Mouse (Mus musculus) activated CD4-positive, CD25-positive, alpha-beta regulatory T cell, adult 9 weeks (primary cell): ENCODE measurements around the gene Lgals4. TPM values are rescaled to one million over a fixed set of nuclear protein-coding genes. Genes with fewer than 3 reads are reported as not detected.

ENCODE experiments used
- polyA plus RNA-seq: library from polyadenylated mRNA; unstranded; fragments of 100-300 nt; shearing (Covaris generic); gene quantifications from one replicate; pipeline ENCODE4 v1.2.1, GENCODE M21; 2017

The Lgals4 gene
- polyA plus RNA-seq, result 25.3 TPM

GRCm38 (mm10) chr7:28833723-28834347 lies at the start of gene Lgals4:
Lgals4 (plus strand) TSS chr7:28833854.

GRCm38 (mm10) chr7:28788307-28789195 lies 45.1 kb upstream of the Lgals4 start, which contains the start of gene Rinl:
Rinl (plus strand) TSS chr7:28788969.

GRCm38 (mm10) chr7:28808221-28808941 lies 25.3 kb upstream of the Lgals4 start, which contains the start of gene Hnrnpl:
Hnrnpl (plus strand) TSS chr7:28808541.

GRCm38 (mm10) chr7:28824941-28825685 lies 8.5 kb upstream of the Lgals4 start, which contains the start of gene Ech1:
Ech1 (plus strand) TSS chr7:28825217.

GRCm38 (mm10) chr7:28863540-28863939 lies 29.9 kb downstream of the Lgals4 start, which contains the start of gene Lgals7:
Lgals7 (plus strand) TSS chr7:28863853.

GRCm38 (mm10) chr7:28881199-28881598 lies 47.5 kb downstream of the Lgals4 start, which contains the start of gene Capn12:
Capn12 (plus strand) TSS chr7:28881422.

Other genes with a start within 250 kb of the Lgals4 start
- 4.0 TPM for gene Samd4b, start 235.7 kb upstream of the Lgals4 start, polyA plus RNA-seq
- 5.4 TPM for gene Pak4, start 235.7 kb upstream of the Lgals4 start, polyA plus RNA-seq
- not detected for gene Acp7, start 202.5 kb upstream of the Lgals4 start, polyA plus RNA-seq
- 5.1 TPM for gene Fbxo27, start 141.0 kb upstream of the Lgals4 start, polyA plus RNA-seq
- 5.4 TPM for gene Fbxo17, start 117.0 kb upstream of the Lgals4 start, polyA plus RNA-seq
- 110 TPM for gene Mrps12, start 92.0 kb upstream of the Lgals4 start, polyA plus RNA-seq
- gene Sars2, start 91.9 kb upstream of the Lgals4 start, polyA plus RNA-seq, result 17.8 TPM
- not detected for gene Ccer2, start 77.7 kb upstream of the Lgals4 start, polyA plus RNA-seq
- gene Sirt2, start 67.1 kb upstream of the Lgals4 start, polyA plus RNA-seq, result 107 TPM
- gene Nfkbib, start 66.3 kb upstream of the Lgals4 start, polyA plus RNA-seq, result 122 TPM
- 324 TPM for gene Rinl, start 44.9 kb upstream of the Lgals4 start, polyA plus RNA-seq
- gene Hnrnpl, start 25.3 kb upstream of the Lgals4 start, polyA plus RNA-seq, result 110 TPM
- 208 TPM for gene Ech1, start 8.6 kb upstream of the Lgals4 start, polyA plus RNA-seq
- 1.2 TPM for gene Lgals7, start 30.0 kb downstream of the Lgals4 start, polyA plus RNA-seq
- 0.12 TPM for gene Capn12, start 47.6 kb downstream of the Lgals4 start, polyA plus RNA-seq
- gene Actn4, start 128.5 kb downstream of the Lgals4 start, polyA plus RNA-seq, result 292 TPM
- 397 TPM for gene Eif3k, start 148.0 kb downstream of the Lgals4 start, polyA plus RNA-seq
- 142 TPM for gene Map4k1, start 148.2 kb downstream of the Lgals4 start, polyA plus RNA-seq